ENCODE assay signal across 14 mouse cellular contexts in genomic region chr12:84195195-84195594, GRCm38 (mm10). TPM values are rescaled to one million over a fixed set of nuclear protein-coding genes. Genes with fewer than 3 reads are reported as not detected.
DNase-seq lines count a peak whose midpoint lies in the region; ATAC-seq and TF ChIP-seq lines count a peak whose summit lies in the region.
"Had no signal": no experiment of that assay in that cellular context is flagged by ENCODE, and none has a peak within 500 bp of the region (broad histone marks: within the 10 kb centered on the region; RNA-seq: fewer than 3 reads in every experiment).

No protein-coding gene starts in this region.

- 65% methylated on average over 6 of the region's 6 CpGs for WGBS in hindbrain, embryonic 13.5 days
- WGBS in hindbrain, embryonic 12.5 days, result 42% methylated on average over 6 of the region's 6 CpGs
- 43% methylated on average over 6 of the region's 6 CpGs for WGBS in neural tube, embryonic 13.5 days
- WGBS in olfactory bulb, adult 2 months, result 70% methylated on average over 6 of the region's 6 CpGs

- no peak for TF ChIP-seq POLR2A in olfactory bulb, adult 2 months (IDR thresholded peaks at IDR 0.05; ENCODE audit: insufficient read depth, low read depth, low read length)

- TF ChIP-seq CTCF in olfactory bulb, adult 2 months (IDR thresholded peaks at IDR 0.05; ENCODE audit: insufficient read depth, low read depth, low read length), result no peak

- no peak overlapping the region for H3K27ac ChIP-seq in hindbrain, embryonic 13.5 days
- H3K27ac ChIP-seq in hindbrain, embryonic 12.5 days, result no peak overlapping the region
- no peak overlapping the region for H3K27ac ChIP-seq in neural tube, embryonic 13.5 days (replicated peaks)
- peak overlapping the region; percentile 78; the same call in 1 of the 2 replicates for H3K27ac ChIP-seq in olfactory bulb, adult 2 months (ENCODE audit: insufficient read depth, low read depth, low read length)

- DNase-seq in cerebellum, adult 11 months, result peak; percentile 13
- no peak for DNase-seq in cerebellum, postnatal 14 days
- no peak for DNase-seq in neural tube, embryonic 10.5 days (ENCODE audit: extremely low spot score, low spot score)
- DNase-seq in spleen, adult 18-20 months, result no peak
- DNase-seq: cerebellum, adult 18-20 months; heart, postnatal 10 days had no signal

- H3K36me3 ChIP-seq in hindbrain, embryonic 13.5 days, result no peaks in the 10 kb centered on the region
- no peaks in the 10 kb centered on the region for H3K36me3 ChIP-seq in hindbrain, embryonic 12.5 days
- H3K36me3 ChIP-seq in neural tube, embryonic 13.5 days, result no peaks in the 10 kb centered on the region

- ATAC-seq in hindbrain, embryonic 13.5 days (ENCODE audit: low FRiP score), result no peak
- ATAC-seq in hindbrain, embryonic 12.5 days (ENCODE audit: low FRiP score), result no peak
- ATAC-seq in neural tube, embryonic 13.5 days (ENCODE audit: low read depth), result no peak
- ATAC-seq: activated CD4-positive, CD25-positive, alpha-beta regulatory T cell, adult 4 months; forebrain, embryonic 16.5 days; inflammation-experienced regulatory T-cells, adult 6 months; lung, postnatal 0 days had no signal

- H3K9ac ChIP-seq in hindbrain, embryonic 13.5 days, result 0 out of 2 replicates have a peak overlapping the region, but pooled peaks have one; percentile 95
- no peak overlapping the region for H3K9ac ChIP-seq in hindbrain, embryonic 12.5 days
- peak overlapping the region; percentile 1; the same call in 1 of the 2 replicates for H3K9ac ChIP-seq in neural tube, embryonic 13.5 days

- 0 out of 2 replicates have a peak overlapping the region, but pooled peaks have one; percentile 81 for H3K4me3 ChIP-seq in hindbrain, embryonic 13.5 days
- no peak overlapping the region for H3K4me3 ChIP-seq in hindbrain, embryonic 12.5 days
- H3K4me3 ChIP-seq in neural tube, embryonic 13.5 days, result no peak overlapping the region
- H3K4me3 ChIP-seq in olfactory bulb, adult 2 months (ENCODE audit: insufficient read depth, low read depth, low read length), result no peak overlapping the region

- H3K27me3 ChIP-seq in hindbrain, embryonic 13.5 days, result peaks cover 4% of the 10 kb centered on the region; the same call in 1 of the 2 replicates
- H3K27me3 ChIP-seq in hindbrain, embryonic 12.5 days, result no peaks in the 10 kb centered on the region
- no peaks in the 10 kb centered on the region for H3K27me3 ChIP-seq in neural tube, embryonic 13.5 days

- no peaks in the 10 kb centered on the region for H3K9me3 ChIP-seq in hindbrain, embryonic 13.5 days
- no peaks in the 10 kb centered on the region for H3K9me3 ChIP-seq in hindbrain, embryonic 12.5 days (replicated peaks)
- H3K9me3 ChIP-seq in neural tube, embryonic 13.5 days, result no peaks in the 10 kb centered on the region

- H3K4me2 ChIP-seq in hindbrain, embryonic 13.5 days, result peak overlapping the region; percentile 93; the same call in 1 of the 2 replicates
- no peak overlapping the region for H3K4me2 ChIP-seq in hindbrain, embryonic 12.5 days (replicated peaks)
- H3K4me2 ChIP-seq in neural tube, embryonic 13.5 days, result peak overlapping the region; percentile 70

- H3K4me1 ChIP-seq in hindbrain, embryonic 13.5 days (replicated peaks), result peaks cover 62% of the 10 kb centered on the region
- H3K4me1 ChIP-seq in hindbrain, embryonic 12.5 days, result peaks cover 57% of the 10 kb centered on the region
- peaks cover 67% of the 10 kb centered on the region for H3K4me1 ChIP-seq in neural tube, embryonic 13.5 days (replicated peaks)
- H3K4me1 ChIP-seq in olfactory bulb, adult 2 months (ENCODE audit: control insufficient read depth, insufficient read depth, low read length), result peaks cover 35% of the 10 kb centered on the region

RNA-seq across cellular contexts. Expression of gene Elmsan1, which starts 23.5 kb away (rescaled TPM):
- 4.5 and 5.1 TPM in 2 replicates for polyA plus RNA-seq in hindbrain, embryonic 13.5 days (2015; fragmentation: Nextera tagmentation; extraction: Ambion mirVana)
- 7.2 and 8.0 TPM in 2 replicates for polyA plus RNA-seq in hindbrain, embryonic 12.5 days (2016; fragmentation: Nextera tagmentation; extraction: Ambion mirVana)
- 4.9 TPM in 2 replicates for polyA plus RNA-seq in neural tube, embryonic 13.5 days (2015; fragmentation: Nextera tagmentation; extraction: Ambion mirVana)
- polyA plus RNA-seq in olfactory bulb, adult 2 months (2012; ENCODE audit: insufficient read depth, insufficient read length, low replicate concordance, missing spikeins), result not detected in 2 replicates

RNA-seq across cellular contexts. Expression of gene Pnma1, which starts 46.9 kb away (rescaled TPM):
- polyA plus RNA-seq in hindbrain, embryonic 13.5 days (2015; fragmentation: Nextera tagmentation; extraction: Ambion mirVana), result 3.5 and 3.8 TPM in 2 replicates
- 3.8 and 4.2 TPM in 2 replicates for polyA plus RNA-seq in hindbrain, embryonic 12.5 days (2016; fragmentation: Nextera tagmentation; extraction: Ambion mirVana)
- polyA plus RNA-seq in neural tube, embryonic 13.5 days (2015; fragmentation: Nextera tagmentation; extraction: Ambion mirVana), result 3.1 and 3.7 TPM in 2 replicates
- not detected in 2 replicates for polyA plus RNA-seq in olfactory bulb, adult 2 months (2012; ENCODE audit: insufficient read depth, insufficient read length, low replicate concordance, missing spikeins)
- polyA plus RNA-seq: activated CD4-positive, CD25-positive, alpha-beta regulatory T cell, adult 4 months had no signal
